Mouse (Mus musculus) right cerebral cortex, postnatal 10 days (tissue): ENCODE measurements around the gene Kdelr1.
A peak's percentile ranks its signal among the peaks of the same experiment; 100 is the strongest.
"Not testable (repeated sequence)": the region's sequence is repeated elsewhere in the genome, so short reads cannot be mapped to it uniquely, and the experiment has no call there.

Experiments
- DNase-seq, 2 experiments: peaks; one replicate each; pipeline ENCODE4 v3.0.0; 2021; ENCODE audit warnings: low spot score in 2 of 2

The Kdelr1 gene

GRCm38 (mm10) chr7:45870282-45871058, 2.1 kb upstream of the Kdelr1 start:
- peak; percentile 62 to 64 for DNase-seq

DNA sequence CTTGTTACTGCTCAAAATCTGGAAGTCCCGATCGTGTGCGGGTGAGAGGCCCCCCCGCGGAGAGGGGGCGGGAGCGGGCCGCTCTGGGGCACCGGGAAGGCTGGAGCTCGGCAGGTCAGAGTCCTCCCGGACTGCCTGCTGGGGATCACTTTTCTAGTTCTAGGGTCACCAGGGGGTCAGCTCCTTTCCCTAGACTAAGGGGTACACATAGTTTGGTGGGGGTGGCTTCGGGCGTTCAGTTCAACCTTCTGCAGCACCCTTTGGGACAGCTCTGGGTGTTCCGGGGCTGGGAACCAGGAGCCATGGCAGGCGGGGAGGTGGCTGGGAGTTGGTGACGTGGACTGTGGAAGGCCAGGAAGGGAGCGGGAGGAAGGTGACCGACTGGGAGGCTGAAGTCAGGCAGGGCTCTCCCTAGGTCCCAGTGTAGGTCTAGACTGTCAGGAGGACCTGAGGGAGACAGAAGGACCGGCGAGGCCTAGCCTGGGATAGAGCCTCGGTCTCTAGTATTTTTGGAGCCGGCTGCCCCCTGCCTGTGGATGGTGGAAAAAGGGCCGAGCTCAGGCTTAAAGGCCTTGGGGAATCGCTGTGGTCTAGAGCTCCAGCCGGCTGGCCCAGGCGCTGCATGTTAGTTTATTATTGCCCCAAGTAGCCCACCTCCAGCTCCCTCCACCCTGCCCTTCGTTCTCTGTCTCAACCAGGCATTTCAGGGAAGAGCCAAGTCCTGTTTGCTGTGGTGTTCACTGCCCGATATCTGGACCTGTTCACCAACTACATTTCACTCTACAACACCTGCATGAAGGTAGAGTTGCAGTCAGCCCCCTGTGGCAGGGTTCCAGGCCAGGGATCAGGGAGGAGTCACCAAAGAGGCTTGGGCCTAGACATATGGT, 732 bp downstream of the Kdelr1 start:
- peak; percentile 63 to 64 for DNase-seq

- DNase-seq: no peak
These were observed 4.3 kb downstream of the Kdelr1 start for GRCm38 (mm10) chr7:45876895-45877294.

DNA sequence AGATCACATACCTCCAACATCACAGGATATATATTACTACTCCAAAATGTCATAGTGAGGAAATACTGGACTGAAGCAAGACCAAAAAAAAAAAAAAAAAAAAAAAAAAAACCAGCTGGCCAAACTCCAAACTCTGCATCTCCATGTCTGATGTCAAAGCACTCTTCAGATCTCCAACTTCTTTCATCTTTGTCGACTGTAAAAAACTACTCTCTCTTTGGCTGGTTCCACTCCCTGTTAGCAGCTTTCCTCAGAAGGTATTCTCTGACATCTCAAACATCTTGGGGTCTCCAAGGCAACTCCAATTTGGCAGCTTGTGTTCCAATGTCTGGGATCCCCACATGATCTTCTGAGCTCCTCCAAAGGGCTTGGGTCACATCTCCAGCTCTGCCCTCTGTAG, 5.7 kb downstream of the Kdelr1 start, which contains the start of gene Grin2d:
TSS of gene Grin2d (minus strand) at position 101 of the 400 bp plus-strand sequence.
- not testable (repeated sequence) for DNase-seq

GRCm38 (mm10) chr7:45880531-45880930, 8.0 kb downstream of the Kdelr1 start:
- DNase-seq: no peak

DNA sequence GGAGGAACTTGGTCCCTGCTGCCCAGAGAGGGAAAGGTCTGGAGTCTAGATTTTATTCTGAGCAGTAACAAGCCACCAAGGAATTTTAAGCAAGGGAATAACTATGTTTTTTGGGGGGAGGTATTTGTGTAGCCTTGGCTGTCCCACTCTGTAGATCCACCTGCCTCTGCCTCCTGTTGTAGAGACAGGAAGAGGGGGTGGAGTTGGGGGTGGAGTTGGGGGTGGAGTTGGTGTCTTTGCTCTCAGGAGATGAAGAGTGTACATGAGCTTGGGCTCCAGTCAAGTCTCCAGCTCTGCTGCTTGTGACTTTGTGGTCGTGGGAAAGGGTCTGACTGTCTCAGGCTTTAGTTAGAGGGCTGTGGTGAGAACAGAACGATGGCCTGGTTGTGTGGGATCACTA, 8.4 kb downstream of the Kdelr1 start:
- no peak for DNase-seq

DNA sequence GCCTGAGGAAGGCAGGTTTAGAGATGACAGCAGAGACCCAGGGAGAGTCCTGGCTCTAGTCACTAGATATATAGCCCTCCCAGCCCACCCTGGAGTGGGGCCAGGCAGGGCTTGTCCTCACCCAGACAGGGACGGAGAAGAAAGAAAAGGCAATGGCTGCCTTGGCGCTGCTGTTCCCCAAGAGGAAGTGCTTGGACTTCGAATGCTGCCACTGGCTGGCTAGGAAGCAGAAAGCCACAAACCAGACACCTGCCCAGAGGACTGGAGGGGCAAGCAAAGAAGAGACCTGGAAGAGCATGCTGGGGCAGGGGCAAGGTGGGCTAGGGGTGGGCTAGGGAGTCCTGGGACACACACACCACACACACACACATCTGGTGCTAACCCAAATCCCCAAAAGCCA, 14.7 kb downstream of the Kdelr1 start:
- DNase-seq: no peak

- no peak for DNase-seq
These were observed 20.1 kb downstream of the Kdelr1 start for GRCm38 (mm10) chr7:45892651-45893050.

DNA sequence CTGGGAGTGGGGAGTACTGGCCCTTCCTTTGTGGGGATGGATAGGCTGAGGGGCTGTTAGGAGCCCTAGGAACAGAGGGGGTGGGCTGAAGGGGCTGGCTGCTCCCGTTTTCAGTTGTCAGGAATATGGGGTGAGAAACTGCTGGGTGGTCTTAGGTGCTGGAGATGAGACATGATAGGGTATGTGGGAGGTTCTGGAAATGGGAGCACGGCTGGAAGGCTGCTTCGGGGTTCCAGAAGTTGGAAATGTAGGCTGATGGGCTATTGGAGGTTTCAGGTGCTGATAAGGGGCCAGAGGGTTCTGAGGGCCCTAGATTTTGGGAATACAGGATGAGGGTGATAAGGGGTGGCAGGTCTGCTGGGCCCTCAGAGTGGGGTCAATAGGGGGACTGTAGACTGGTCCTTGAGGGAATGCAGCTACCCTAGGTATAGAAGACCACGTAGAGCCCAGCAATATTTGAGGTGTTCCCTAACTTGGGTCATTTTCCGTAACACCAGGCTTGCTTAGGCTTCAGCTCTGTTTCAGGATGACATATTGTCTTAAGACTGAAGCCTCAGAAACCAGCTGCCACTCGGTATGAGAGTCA, 23.5 kb downstream of the Kdelr1 start:
- no peak for DNase-seq

- peak; percentile 98 to 99 for DNase-seq
These were observed 24.1 kb downstream of the Kdelr1 start, which contains the start of the genes Syngr4 and Tmem143 for GRCm38 (mm10) chr7:45896517-45897257. Gene Syngr4, minus strand, starts transcription at chr7:45896714. Gene Tmem143, plus strand, starts transcription at chr7:45896941.

- peak; percentile 71 to 81 for DNase-seq
These were observed 24.7 kb downstream of the Kdelr1 start for GRCm38 (mm10) chr7:45897258-45897757.

- not testable (repeated sequence) for DNase-seq
These were observed 25.6 kb downstream of the Kdelr1 start for GRCm38 (mm10) chr7:45898125-45898524.

DNA sequence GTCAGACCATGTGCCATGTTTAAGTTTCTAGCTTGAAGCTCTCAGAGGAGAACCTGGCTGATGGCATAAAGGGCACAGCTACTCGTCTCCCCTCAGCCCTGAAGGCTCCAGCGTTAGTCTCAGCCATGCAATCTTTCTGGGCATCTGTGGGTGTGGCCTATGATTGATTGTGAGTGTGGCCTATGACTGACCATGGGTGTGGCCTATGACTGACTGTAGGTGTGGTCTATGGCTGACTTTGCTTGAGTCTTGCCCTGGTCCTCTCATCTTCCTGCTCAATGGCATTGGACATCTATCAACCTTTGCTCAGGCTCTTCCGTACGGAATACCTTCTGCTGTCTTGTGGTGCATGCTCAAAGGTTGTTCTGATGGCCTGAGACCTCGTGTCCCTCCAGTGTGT, 29.0 kb downstream of the Kdelr1 start:
- no peak for DNase-seq

DNA sequence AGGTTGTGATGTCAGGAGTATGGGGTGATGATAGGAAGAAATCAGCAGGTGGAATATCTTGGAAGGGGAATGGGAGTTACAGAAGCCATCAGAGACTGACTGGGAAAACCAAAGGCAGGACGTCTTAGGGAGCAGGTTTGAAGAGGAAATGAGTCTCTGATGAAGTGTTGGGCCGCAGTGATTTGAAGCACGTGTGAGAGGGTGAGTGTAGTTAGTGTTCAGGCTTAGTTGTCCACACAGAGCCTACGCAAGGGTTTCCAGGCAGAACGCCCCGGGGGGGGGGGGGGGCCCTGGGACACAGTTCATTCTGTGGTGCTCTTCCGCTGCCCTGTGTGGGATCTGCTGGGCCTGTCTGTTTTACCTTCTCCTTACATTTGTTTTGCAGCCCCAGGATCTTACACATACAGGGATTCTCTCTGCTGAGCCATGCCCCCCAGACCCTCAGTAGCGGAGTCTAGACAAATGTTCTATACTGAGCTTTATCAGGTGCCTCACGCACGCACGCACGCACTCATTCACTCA, 30.0 kb downstream of the Kdelr1 start:
- no peak for DNase-seq

GRCm38 (mm10) chr7:45906622-45907021, 34.0 kb downstream of the Kdelr1 start:
- DNase-seq: no peak

- no peak for DNase-seq
These were observed 35.8 kb downstream of the Kdelr1 start for GRCm38 (mm10) chr7:45908384-45908783.

DNA sequence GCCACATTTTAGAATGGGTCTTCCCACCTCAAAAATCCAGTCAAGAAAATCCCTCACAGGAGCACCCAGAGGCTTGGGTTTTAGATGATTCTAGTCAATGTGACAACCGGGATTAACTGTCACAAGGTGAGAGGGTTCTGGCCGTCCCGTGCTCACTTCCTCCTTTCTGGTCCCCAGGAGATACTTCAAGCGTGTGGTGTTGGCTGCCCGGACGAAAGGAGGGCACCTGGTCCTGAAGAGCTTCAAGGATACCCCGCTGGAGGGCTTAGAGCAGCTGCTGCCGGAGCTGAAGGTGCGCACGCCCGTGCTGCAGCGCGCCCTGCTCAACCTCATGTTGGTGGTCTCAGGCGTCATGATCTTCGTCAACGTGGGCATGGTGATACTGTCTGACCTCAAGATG, 36.6 kb downstream of the Kdelr1 start:
- DNase-seq: no peak

- DNase-seq: no peak
These were observed 41.5 kb downstream of the Kdelr1 start for GRCm38 (mm10) chr7:45914067-45914466.

DNA sequence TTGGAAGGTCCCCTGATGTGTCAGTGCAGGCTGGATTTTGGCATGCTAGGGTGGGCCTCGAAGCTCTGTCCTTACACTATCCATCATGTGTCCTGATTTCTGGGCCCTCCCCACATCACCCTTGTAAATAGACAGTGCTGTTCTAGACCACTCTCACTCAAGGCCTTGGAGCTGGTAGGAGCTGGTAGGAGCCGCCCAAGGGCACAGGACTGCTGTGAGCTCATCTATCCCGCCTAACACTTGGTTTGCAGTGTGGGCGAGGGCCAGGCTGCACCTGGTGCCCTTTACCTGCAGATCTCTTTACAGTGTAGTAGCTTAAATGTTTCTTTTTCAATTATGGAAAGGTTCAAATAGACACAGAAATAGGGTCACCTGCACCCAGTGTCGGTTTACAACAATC, 42.4 kb downstream of the Kdelr1 start:
- no peak for DNase-seq

DNA sequence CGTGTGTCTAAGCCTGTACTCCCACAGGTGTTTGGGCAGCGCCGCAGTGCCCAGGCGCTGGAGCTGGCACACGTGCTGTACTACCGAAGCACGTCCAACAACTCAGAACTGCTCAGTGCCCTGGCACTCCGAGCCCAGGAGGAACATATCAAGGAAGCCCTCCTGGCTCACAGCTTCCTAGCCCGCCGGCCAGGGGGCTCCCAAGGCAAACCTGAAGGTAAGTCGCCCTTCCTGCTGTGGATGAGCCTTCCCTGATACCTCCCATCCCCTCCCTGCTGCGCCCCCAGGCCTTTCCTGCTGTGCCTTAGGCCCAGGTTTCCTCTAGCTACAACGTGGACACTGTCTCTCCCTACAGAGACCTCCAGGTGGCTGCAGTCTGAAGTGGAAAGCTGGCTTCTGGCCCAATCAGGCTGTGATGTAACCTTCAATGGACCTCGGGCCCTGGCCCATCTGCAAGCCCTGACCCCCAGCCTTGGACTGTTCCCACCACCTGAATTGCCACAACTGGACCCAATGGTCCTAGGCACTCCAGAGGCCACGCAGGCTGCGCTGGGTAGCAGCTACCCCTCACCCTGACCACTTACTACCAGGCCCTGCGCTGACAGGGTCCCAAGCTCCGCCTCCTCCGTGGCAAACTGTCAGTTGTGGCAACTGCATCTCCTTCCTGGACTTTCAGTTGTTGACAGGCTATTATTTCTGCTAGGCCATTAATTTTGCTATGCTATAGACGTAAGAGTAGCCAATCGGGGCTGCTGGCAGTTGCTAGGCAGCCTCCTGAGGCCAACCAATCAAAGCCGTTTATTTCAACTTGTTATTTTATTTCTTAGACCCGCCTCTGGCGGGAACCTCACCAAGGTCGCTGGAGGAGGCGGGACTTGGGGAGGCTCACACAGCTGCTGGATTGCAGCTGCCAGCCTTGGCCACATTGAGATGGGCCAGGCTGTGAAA, 43.8 kb downstream of the Kdelr1 start:
- DNase-seq: peak; percentile 87 to 92
